ENCODE assay signal across 22 mouse cellular contexts in genomic region chr4:151245068-151245797, GRCm38 (mm10).
DNase-seq lines count a peak whose midpoint lies in the region; ATAC-seq and TF ChIP-seq lines count a peak whose summit lies in the region.
"Had no signal": no experiment of that assay in that cellular context is flagged by ENCODE, and none has a peak within 500 bp of the region (broad histone marks: within the 10 kb centered on the region; RNA-seq: fewer than 3 reads in every experiment).

No protein-coding gene starts in this region.

- 0 out of 2 replicates have a peak, but pooled peaks cover 3% of the 10 kb centered on the region for H3K9me3 ChIP-seq in heart, postnatal 0 days (replicated peaks; ENCODE audit: control insufficient read depth, low read length)
- 0 out of 2 replicates have a peak, but pooled peaks cover 3% of the 10 kb centered on the region for H3K9me3 ChIP-seq in heart, embryonic 11.5 days (replicated peaks; ENCODE audit: control insufficient read depth, low read length)
- H3K9me3 ChIP-seq: embryonic facial prominence, embryonic 15.5 days; heart, embryonic 10.5 days; intestine, embryonic 15.5 days; lung, embryonic 15.5 days had no signal

- ATAC-seq in heart, postnatal 0 days (ENCODE audit: insufficient read depth, low read depth): no peak
- no peak for ATAC-seq in heart, embryonic 11.5 days (replicated peaks; ENCODE audit: insufficient number of reproducible peaks, low FRiP score, low TSS enrichment)
- ATAC-seq: activated CD4-positive, CD25-positive, alpha-beta regulatory T cell, adult 4 months; intestine, embryonic 15.5 days; midbrain, embryonic 13.5 days had no signal

- 43% methylated on average over 7 of the region's 7 CpGs for WGBS in heart, postnatal 0 days
- WGBS in heart, embryonic 11.5 days (ENCODE audit: insufficient replicate concordance): 59% methylated on average over 7 of the region's 7 CpGs

- TF ChIP-seq EP300 in heart, postnatal 0 days (IDR thresholded peaks at IDR 0.05; ENCODE audit: low read depth): no peak

- no peaks in the 10 kb centered on the region for H3K36me3 ChIP-seq in heart, postnatal 0 days (replicated peaks; ENCODE audit: control insufficient read depth, insufficient read depth, low read length)
- no peaks in the 10 kb centered on the region for H3K36me3 ChIP-seq in heart, embryonic 11.5 days (ENCODE audit: control insufficient read depth, insufficient read depth, low read length)
- H3K36me3 ChIP-seq: embryonic facial prominence, embryonic 15.5 days; forebrain, embryonic 10.5 days; heart, embryonic 10.5 days; intestine, embryonic 15.5 days; lung, embryonic 15.5 days; midbrain, embryonic 13.5 days had no signal

- H3K4me2 ChIP-seq in heart, postnatal 0 days (ENCODE audit: low read depth, low read length): no peak overlapping the region
- no peak overlapping the region for H3K4me2 ChIP-seq in heart, embryonic 11.5 days
- H3K4me2 ChIP-seq: embryonic facial prominence, embryonic 15.5 days; intestine, embryonic 15.5 days; liver, embryonic 11.5 days; lung, embryonic 15.5 days; midbrain, embryonic 13.5 days had no signal

- no peak overlapping the region for H3K4me3 ChIP-seq in heart, postnatal 0 days (ENCODE audit: low read depth, low read length)
- no peak overlapping the region for H3K4me3 ChIP-seq in heart, embryonic 11.5 days (ENCODE audit: low read depth, low read length)
- H3K4me3 ChIP-seq: embryonic facial prominence, embryonic 15.5 days; forebrain, embryonic 10.5 days; heart, embryonic 10.5 days; intestine, embryonic 15.5 days; lung, embryonic 15.5 days; midbrain, embryonic 13.5 days had no signal

- no peak overlapping the region for H3K9ac ChIP-seq in heart, postnatal 0 days (replicated peaks; ENCODE audit: low read depth, low read length)
- no peak overlapping the region for H3K9ac ChIP-seq in heart, embryonic 11.5 days (ENCODE audit: low read depth, low read length)
- H3K9ac ChIP-seq: embryonic facial prominence, embryonic 15.5 days; intestine, embryonic 15.5 days; lung, embryonic 15.5 days; midbrain, embryonic 13.5 days had no signal

- peak; percentile 10 for DNase-seq in heart, postnatal 0 days (ENCODE audit: low spot score)
- peak; percentile 30 for DNase-seq in kidney, postnatal 10 days
- DNase-seq in kidney, adult 11 months: no peak
- DNase-seq in embryo, embryonic 10 days (ENCODE audit: low spot score): peak; percentile 55
- peak; percentile 26 for DNase-seq in forelimb bud, embryonic 11.5 days (ENCODE audit: low read depth, low spot score)
- DNase-seq in spleen, postnatal 36 days (ENCODE audit: low spot score in 2 of 2): no peak
- DNase-seq in layer of hippocampus, adult 9-11 months: no peak
- DNase-seq: cerebellum, postnatal 14 days; gastrocnemius, postnatal 36 days; heart, postnatal 36 days; layer of hippocampus, postnatal 36 days; right cerebral cortex, adult 18-20 months; thymus, adult 18-20 months had no signal

- TF ChIP-seq CTCF in heart, postnatal 0 days (IDR thresholded peaks at IDR 0.05; ENCODE audit: low read depth): no peak

- no peak overlapping the region for H3K27ac ChIP-seq in heart, postnatal 0 days (ENCODE audit: low read depth)
- H3K27ac ChIP-seq in heart, embryonic 11.5 days (ENCODE audit: low read depth, low read length): no peak overlapping the region
- H3K27ac ChIP-seq: embryonic facial prominence, embryonic 15.5 days; forebrain, embryonic 10.5 days; heart, embryonic 10.5 days; intestine, embryonic 15.5 days; lung, embryonic 15.5 days; midbrain, embryonic 13.5 days had no signal

- H3K4me1 ChIP-seq in heart, postnatal 0 days (ENCODE audit: control insufficient read depth, insufficient read depth): no peaks in the 10 kb centered on the region
- H3K4me1 ChIP-seq in heart, embryonic 11.5 days (ENCODE audit: control insufficient read depth, insufficient read depth, low read length): peaks cover 7% of the 10 kb centered on the region
- H3K4me1 ChIP-seq: embryonic facial prominence, embryonic 15.5 days; intestine, embryonic 15.5 days had no signal

- 0 out of 2 replicates have a peak, but pooled peaks cover 5% of the 10 kb centered on the region for H3K27me3 ChIP-seq in heart, postnatal 0 days (ENCODE audit: control insufficient read depth, insufficient read depth, low read length)
- no peaks in the 10 kb centered on the region for H3K27me3 ChIP-seq in heart, embryonic 11.5 days (ENCODE audit: control insufficient read depth, insufficient read depth, low read length)
- H3K27me3 ChIP-seq: intestine, embryonic 15.5 days; lung, embryonic 15.5 days had no signal

Comparison
In these comparisons a context has a peak if more than half of its experiments do, and no peak if none do; other contexts are left out.
1. DNase-seq: peak in heart, postnatal 0 days (single experiment), kidney, postnatal 10 days (single experiment), embryo, embryonic 10 days (single experiment) and forelimb bud, embryonic 11.5 days (single experiment); none in kidney, adult 11 months (single experiment), spleen, postnatal 36 days (0 of 2) and layer of hippocampus, adult 9-11 months (single experiment).